24 mouse cellular contexts compared by ENCODE assay signal in genomic region chr13:22315361-22315760, GRCm38 (mm10). TPM values are rescaled to one million over a fixed set of nuclear protein-coding genes. Genes with fewer than 3 reads are reported as not detected.
DNase-seq lines count a peak whose midpoint lies in the region; ATAC-seq and TF ChIP-seq lines count a peak whose summit lies in the region.
"Had no signal": no experiment of that assay in that cellular context is flagged by ENCODE, and none has a peak within 500 bp of the region (broad histone marks: within the 10 kb centered on the region; RNA-seq: fewer than 3 reads in every experiment).

No protein-coding gene starts in this region.

- no peak for TF ChIP-seq CTCF in intestine, postnatal 0 days (IDR thresholded peaks at IDR 0.05; ENCODE audit: low read depth)
- TF ChIP-seq CTCF in lung, embryonic 14.5 days (IDR thresholded peaks at IDR 0.05; ENCODE audit: low read depth): no peak

- H3K9ac ChIP-seq in intestine, postnatal 0 days (ENCODE audit: low read depth, low read length): no peak overlapping the region
- H3K9ac ChIP-seq in intestine, embryonic 16.5 days (ENCODE audit: low read depth, low read length): no peak overlapping the region
- no peak overlapping the region for H3K9ac ChIP-seq in lung, embryonic 14.5 days
- H3K9ac ChIP-seq: forebrain, embryonic 15.5 days; hindbrain, embryonic 12.5 days had no signal

- DNase-seq in lung, embryonic 14.5 days: peak; percentile 8
- no peak for DNase-seq in lung, postnatal 10 days
- peak; percentile 1 to 21 for DNase-seq in kidney, postnatal 4 days
- DNase-seq in cerebellum, adult 18-20 months: no peak
- no peak for DNase-seq in layer of hippocampus, postnatal 14 days (ENCODE audit: low spot score in 2 of 2)
- no peak for DNase-seq in c-Kit-positive CD71-positive TER-119-positive erythroid progenitor cells, embryonic 14.5 days (ENCODE audit: low spot score)
- DNase-seq: adrenal gland, postnatal 10 days; cerebellum, adult 2 months; cerebellum, postnatal 10 days; gastrocnemius, postnatal 10 days; heart, adult 18-20 months; heart, postnatal 10 days; heart, postnatal 4 days had no signal

- H3K4me1 ChIP-seq in intestine, postnatal 0 days (replicated peaks; ENCODE audit: control insufficient read depth, insufficient read depth, low read length): no peaks in the 10 kb centered on the region
- no peaks in the 10 kb centered on the region for H3K4me1 ChIP-seq in intestine, embryonic 16.5 days (ENCODE audit: control insufficient read depth, insufficient read depth, low read length)
- H3K4me1 ChIP-seq in lung, embryonic 14.5 days (ENCODE audit: insufficient read depth): no peaks in the 10 kb centered on the region
- H3K4me1 ChIP-seq: forebrain, embryonic 15.5 days; heart, embryonic 10.5 days; hindbrain, embryonic 12.5 days had no signal

- H3K9me3 ChIP-seq in intestine, postnatal 0 days (ENCODE audit: control insufficient read depth): no peaks in the 10 kb centered on the region
- no peaks in the 10 kb centered on the region for H3K9me3 ChIP-seq in intestine, embryonic 16.5 days (ENCODE audit: control insufficient read depth, low read length)
- H3K9me3 ChIP-seq in lung, embryonic 14.5 days (ENCODE audit: low read depth, low read length): no peaks in the 10 kb centered on the region
- H3K9me3 ChIP-seq: forebrain, embryonic 15.5 days; heart, embryonic 10.5 days; hindbrain, embryonic 12.5 days had no signal

- no peak overlapping the region for H3K4me2 ChIP-seq in intestine, postnatal 0 days (replicated peaks; ENCODE audit: low read depth)
- H3K4me2 ChIP-seq in intestine, embryonic 16.5 days (ENCODE audit: low read depth, low read length): no peak overlapping the region
- H3K4me2 ChIP-seq in lung, embryonic 14.5 days: no peak overlapping the region
- H3K4me2 ChIP-seq: forebrain, embryonic 15.5 days; hindbrain, embryonic 12.5 days had no signal

- no peaks in the 10 kb centered on the region for H3K27me3 ChIP-seq in intestine, postnatal 0 days (replicated peaks; ENCODE audit: control insufficient read depth, insufficient read depth, low read length)
- H3K27me3 ChIP-seq in intestine, embryonic 16.5 days (replicated peaks; ENCODE audit: control insufficient read depth, insufficient read depth, low read length): no peaks in the 10 kb centered on the region
- H3K27me3 ChIP-seq in lung, embryonic 14.5 days (ENCODE audit: insufficient read depth, low read length): no peaks in the 10 kb centered on the region
- H3K27me3 ChIP-seq: forebrain, embryonic 15.5 days; hindbrain, embryonic 12.5 days had no signal

- no peak overlapping the region for H3K4me3 ChIP-seq in intestine, postnatal 0 days (ENCODE audit: low read depth, low read length)
- no peak overlapping the region for H3K4me3 ChIP-seq in intestine, embryonic 16.5 days (ENCODE audit: low read length)
- no peak overlapping the region for H3K4me3 ChIP-seq in lung, embryonic 14.5 days (ENCODE audit: low read depth, low read length)
- H3K4me3 ChIP-seq: forebrain, embryonic 15.5 days; heart, embryonic 10.5 days; hindbrain, embryonic 12.5 days had no signal

- no peaks in the 10 kb centered on the region for H3K36me3 ChIP-seq in intestine, postnatal 0 days (ENCODE audit: control insufficient read depth, insufficient read depth)
- no peaks in the 10 kb centered on the region for H3K36me3 ChIP-seq in intestine, embryonic 16.5 days (ENCODE audit: control insufficient read depth, insufficient read depth, low read length)
- H3K36me3 ChIP-seq in lung, embryonic 14.5 days (ENCODE audit: insufficient read depth): no peaks in the 10 kb centered on the region
- H3K36me3 ChIP-seq: forebrain, embryonic 15.5 days; heart, embryonic 10.5 days; hindbrain, embryonic 12.5 days had no signal

- WGBS in intestine, postnatal 0 days: 66% methylated on average over 2 of the region's 2 CpGs
- WGBS in intestine, embryonic 16.5 days: 78% methylated on average over 2 of the region's 2 CpGs
- WGBS in lung, embryonic 14.5 days: 70% methylated on average over 2 of the region's 2 CpGs

- peak; percentile 61 for ATAC-seq in intestine, postnatal 0 days
- no peak for ATAC-seq in intestine, embryonic 16.5 days
- ATAC-seq in lung, embryonic 14.5 days (ENCODE audit: insufficient read depth): no peak
- ATAC-seq: forebrain, embryonic 15.5 days had no signal

- no peak overlapping the region for H3K27ac ChIP-seq in intestine, postnatal 0 days (ENCODE audit: low read depth, low read length)
- H3K27ac ChIP-seq in intestine, embryonic 16.5 days (ENCODE audit: low read length): no peak overlapping the region
- no peak overlapping the region for H3K27ac ChIP-seq in lung, embryonic 14.5 days (ENCODE audit: low read depth)
- H3K27ac ChIP-seq: forebrain, embryonic 15.5 days; heart, embryonic 10.5 days; hindbrain, embryonic 12.5 days had no signal

RNA-seq across cellular contexts. Expression of gene Vmn1r197, which starts 9.0 kb away (rescaled TPM):
- polyA plus RNA-seq in intestine, postnatal 0 days (2015; fragmentation: Nextera tagmentation; extraction: Ambion mirVana): not detected in 2 replicates
- polyA plus RNA-seq in intestine, embryonic 16.5 days (2015; fragmentation: Nextera tagmentation; extraction: Ambion mirVana): not detected in 2 replicates
- not detected in 2 replicates for polyA plus RNA-seq in lung, embryonic 14.5 days (2014; fragmentation: Nextera tagmentation; extraction: Ambion mirVana)
- not detected for total RNA-seq in layer of hippocampus, postnatal 14 days (2021)
- total RNA-seq: adrenal gland, postnatal 10 days; gastrocnemius, postnatal 10 days; gastrocnemius, postnatal 4 days; heart, adult 18-20 months; heart, postnatal 10 days; heart, postnatal 4 days; MEL had no signal
- polyA plus RNA-seq: C2C12; cerebellum, adult 2 months; embryonic facial prominence, embryonic 11.5 days; forebrain, embryonic 11.5 days; forebrain, embryonic 15.5 days; heart, embryonic 10.5 days; heart, embryonic 14.5 days; hindbrain, embryonic 12.5 days had no signal

RNA-seq across cellular contexts. Expression of gene Vmn1r196, which starts 25.6 kb away (rescaled TPM):
- not detected in 2 replicates for polyA plus RNA-seq in intestine, postnatal 0 days (2015; fragmentation: Nextera tagmentation; extraction: Ambion mirVana)
- polyA plus RNA-seq in intestine, embryonic 16.5 days (2015; fragmentation: Nextera tagmentation; extraction: Ambion mirVana): not detected in 2 replicates
- not detected in 2 replicates for polyA plus RNA-seq in lung, embryonic 14.5 days (2014; fragmentation: Nextera tagmentation; extraction: Ambion mirVana)
- not detected for total RNA-seq in layer of hippocampus, postnatal 14 days (2021)
- total RNA-seq: adrenal gland, postnatal 10 days; gastrocnemius, postnatal 10 days; gastrocnemius, postnatal 4 days; heart, adult 18-20 months; heart, postnatal 10 days; heart, postnatal 4 days; MEL had no signal
- polyA plus RNA-seq: C2C12; cerebellum, adult 2 months; embryonic facial prominence, embryonic 11.5 days; forebrain, embryonic 11.5 days; forebrain, embryonic 15.5 days; heart, embryonic 10.5 days; heart, embryonic 14.5 days; hindbrain, embryonic 12.5 days had no signal

RNA-seq across cellular contexts. Expression of gene Vmn1r198, which starts 34.8 kb away (rescaled TPM):
- polyA plus RNA-seq in intestine, postnatal 0 days (2015; fragmentation: Nextera tagmentation; extraction: Ambion mirVana): not detected in 2 replicates
- not detected in 2 replicates for polyA plus RNA-seq in intestine, embryonic 16.5 days (2015; fragmentation: Nextera tagmentation; extraction: Ambion mirVana)
- polyA plus RNA-seq in lung, embryonic 14.5 days (2014; fragmentation: Nextera tagmentation; extraction: Ambion mirVana): not detected in 2 replicates
- not detected for total RNA-seq in layer of hippocampus, postnatal 14 days (2021)
- total RNA-seq: adrenal gland, postnatal 10 days; gastrocnemius, postnatal 10 days; gastrocnemius, postnatal 4 days; heart, adult 18-20 months; heart, postnatal 10 days; heart, postnatal 4 days; MEL had no signal
- polyA plus RNA-seq: C2C12; cerebellum, adult 2 months; embryonic facial prominence, embryonic 11.5 days; forebrain, embryonic 11.5 days; forebrain, embryonic 15.5 days; heart, embryonic 10.5 days; heart, embryonic 14.5 days; hindbrain, embryonic 12.5 days had no signal

RNA-seq across cellular contexts. Expression of gene Vmn1r195, which starts 45.0 kb away (rescaled TPM):
- not detected in 2 replicates for polyA plus RNA-seq in intestine, postnatal 0 days (2015; fragmentation: Nextera tagmentation; extraction: Ambion mirVana)
- not detected in 2 replicates for polyA plus RNA-seq in intestine, embryonic 16.5 days (2015; fragmentation: Nextera tagmentation; extraction: Ambion mirVana)
- not detected in 2 replicates for polyA plus RNA-seq in lung, embryonic 14.5 days (2014; fragmentation: Nextera tagmentation; extraction: Ambion mirVana)
- total RNA-seq in layer of hippocampus, postnatal 14 days (2021): not detected
- total RNA-seq: adrenal gland, postnatal 10 days; gastrocnemius, postnatal 10 days; gastrocnemius, postnatal 4 days; heart, adult 18-20 months; heart, postnatal 10 days; heart, postnatal 4 days; MEL had no signal
- polyA plus RNA-seq: C2C12; cerebellum, adult 2 months; embryonic facial prominence, embryonic 11.5 days; forebrain, embryonic 11.5 days; forebrain, embryonic 15.5 days; heart, embryonic 10.5 days; heart, embryonic 14.5 days; hindbrain, embryonic 12.5 days had no signal

Comparison
In these comparisons a context has a peak if more than half of its experiments do, and no peak if none do; other contexts are left out.
1. DNase-seq: peak in lung, embryonic 14.5 days (single experiment) and kidney, postnatal 4 days (2 of 2); none in lung, postnatal 10 days (single experiment), cerebellum, adult 18-20 months (0 of 2), layer of hippocampus, postnatal 14 days (0 of 2) and c-Kit-positive CD71-positive TER-119-positive erythroid progenitor cells, embryonic 14.5 days (single experiment).